Mouse (Mus musculus) right cerebral cortex, postnatal 36 days (tissue): ENCODE measurements around the gene Evi5.

Source experiments
- DNase-seq, 2 experiments: peaks; one replicate each; pipeline ENCODE4 v3.0.0; 2022; ENCODE audit warnings: low spot score in 2 of 2, mixed read lengths in 1 of 2

The Evi5 gene

GRCm38 (mm10) chr5:107753656-107754055 is 121.3 kb downstream of the Evi5 start:
- DNase-seq: no peak

- DNase-seq: no peak
These were observed 125.5 kb downstream of the Evi5 start for GRCm38 (mm10) chr5:107749229-107749916.

GRCm38 (mm10) chr5:107739023-107739422 is 135.9 kb downstream of the Evi5 start:
- no peak for DNase-seq

GRCm38 (mm10) chr5:107738296-107738695 is 136.6 kb downstream of the Evi5 start:
- DNase-seq: no peak

DNA sequence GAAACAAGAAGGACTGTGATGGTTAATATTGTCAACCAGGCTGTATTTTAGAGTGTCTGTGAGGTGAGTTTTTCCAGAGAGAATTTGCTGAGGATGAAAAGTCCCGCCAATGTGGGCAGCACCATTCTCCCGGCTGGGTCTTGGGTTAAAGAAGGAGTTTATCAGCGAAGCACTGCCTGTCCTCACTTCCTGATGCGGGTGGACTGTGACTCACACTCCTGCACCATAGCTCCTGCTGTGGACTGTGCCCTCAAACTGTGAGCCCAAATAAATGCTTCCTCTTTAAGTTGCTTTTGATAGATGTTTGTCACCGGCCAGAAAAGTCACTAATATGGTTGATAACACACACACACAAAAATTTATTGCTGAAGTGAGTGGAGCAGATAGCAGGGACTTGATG is 138.7 kb downstream of the Evi5 start:
- DNase-seq: no peak

DNA sequence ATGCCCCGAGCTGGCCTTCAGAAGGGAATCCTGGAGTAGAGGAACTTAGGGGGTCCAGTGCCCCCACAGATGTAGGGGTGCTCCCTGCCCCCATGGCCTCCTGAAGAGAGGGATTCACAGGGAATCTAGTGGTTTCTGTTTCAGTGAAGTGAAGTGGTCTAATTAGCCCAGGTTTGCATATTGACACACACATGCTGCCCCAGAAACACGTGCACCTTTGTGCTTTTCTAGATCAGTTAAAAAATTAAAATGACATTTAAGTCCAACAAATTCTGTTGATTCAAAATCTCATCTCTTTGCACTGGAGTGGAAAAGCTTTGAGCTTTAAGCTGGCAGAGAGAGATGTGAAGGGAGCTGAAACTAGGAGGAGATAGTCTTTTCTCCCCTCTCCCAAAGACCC is 143.1 kb downstream of the Evi5 start:
- no peak for DNase-seq

GRCm38 (mm10) chr5:107731408-107731807 is 143.5 kb downstream of the Evi5 start:
- DNase-seq: no peak

- no peak for DNase-seq
These were observed 147.9 kb downstream of the Evi5 start for GRCm38 (mm10) chr5:107727007-107727402.

DNA sequence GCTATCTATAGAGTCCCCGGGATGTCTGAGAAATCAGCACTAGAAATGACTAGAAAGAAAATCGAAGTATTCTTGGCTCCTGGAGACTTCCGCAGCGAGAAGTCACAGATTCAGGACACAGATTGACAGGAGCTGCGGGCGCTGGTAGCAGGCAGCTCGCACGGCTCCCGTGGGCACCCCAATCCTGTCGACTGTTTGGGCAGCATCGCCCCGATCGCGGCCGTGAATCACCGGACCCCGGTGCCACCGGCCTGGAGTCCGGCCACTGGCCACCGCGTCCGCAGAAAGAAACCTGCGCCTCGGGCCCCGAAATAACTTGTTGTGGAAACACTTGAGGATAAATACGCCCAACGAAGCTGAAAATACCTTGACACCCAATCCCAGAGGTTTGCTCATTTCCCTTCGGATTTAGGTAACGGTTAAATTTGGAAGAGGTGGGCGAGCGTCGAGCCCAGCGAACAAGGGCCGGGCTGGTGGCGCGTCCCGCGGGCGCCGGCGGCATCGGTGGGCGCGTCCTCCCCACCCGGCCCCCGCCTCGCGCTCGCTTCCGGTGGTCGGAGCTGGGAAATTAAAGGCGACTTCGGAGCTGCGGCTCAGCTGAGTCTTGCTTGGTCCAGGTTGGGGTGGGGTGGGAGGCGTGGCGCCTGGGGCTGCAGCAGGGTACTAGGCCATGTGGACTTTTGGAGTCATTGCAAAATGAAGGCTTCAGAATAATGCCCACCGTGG is 148.5 kb downstream of the Evi5 start:
- no peak for DNase-seq

GRCm38 (mm10) chr5:107725435-107726261 is 149.3 kb downstream of the Evi5 start, which contains the start of gene Gfi1:
Gene Gfi1, minus strand, starts transcription at chr5:107726036.
- DNase-seq: no peak

DNA sequence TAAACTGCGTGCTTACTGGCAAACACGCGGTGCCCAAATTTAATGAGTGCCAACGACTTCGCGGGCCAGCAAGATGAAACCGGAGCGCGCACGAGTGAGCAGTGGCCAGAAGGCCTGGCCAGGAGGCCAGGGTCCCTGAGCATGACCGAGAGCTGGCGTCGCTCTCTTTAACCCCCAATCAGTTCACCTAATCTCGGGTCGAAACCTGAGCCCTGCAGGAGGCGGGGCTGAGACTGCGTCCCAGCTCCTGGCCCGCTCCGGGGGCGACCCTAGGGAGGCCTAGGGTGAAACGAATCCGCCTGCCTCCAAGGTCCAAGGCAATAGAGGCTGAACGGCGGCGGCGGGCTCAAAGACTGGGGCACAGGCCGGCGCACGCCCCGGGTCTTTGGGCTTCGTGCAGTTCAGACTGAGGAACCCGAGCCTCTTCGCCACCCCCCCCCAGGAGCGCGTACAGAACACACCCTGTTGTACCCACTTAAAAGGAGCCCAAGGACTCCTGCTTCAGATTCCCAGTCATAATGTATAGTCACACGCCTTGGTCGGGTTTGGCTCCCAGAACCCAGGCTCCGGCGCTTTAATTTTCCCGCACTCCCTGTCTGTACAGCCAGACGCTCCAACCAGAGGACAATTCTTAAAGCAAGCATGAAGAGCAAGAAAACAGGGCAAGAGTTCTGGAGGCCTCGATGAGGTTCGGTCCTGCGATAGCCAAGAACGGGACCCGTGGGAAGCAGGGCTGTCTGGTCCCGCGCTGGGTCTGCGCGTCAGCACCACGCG is 150.1 kb downstream of the Evi5 start:
- DNase-seq: no peak

DNA sequence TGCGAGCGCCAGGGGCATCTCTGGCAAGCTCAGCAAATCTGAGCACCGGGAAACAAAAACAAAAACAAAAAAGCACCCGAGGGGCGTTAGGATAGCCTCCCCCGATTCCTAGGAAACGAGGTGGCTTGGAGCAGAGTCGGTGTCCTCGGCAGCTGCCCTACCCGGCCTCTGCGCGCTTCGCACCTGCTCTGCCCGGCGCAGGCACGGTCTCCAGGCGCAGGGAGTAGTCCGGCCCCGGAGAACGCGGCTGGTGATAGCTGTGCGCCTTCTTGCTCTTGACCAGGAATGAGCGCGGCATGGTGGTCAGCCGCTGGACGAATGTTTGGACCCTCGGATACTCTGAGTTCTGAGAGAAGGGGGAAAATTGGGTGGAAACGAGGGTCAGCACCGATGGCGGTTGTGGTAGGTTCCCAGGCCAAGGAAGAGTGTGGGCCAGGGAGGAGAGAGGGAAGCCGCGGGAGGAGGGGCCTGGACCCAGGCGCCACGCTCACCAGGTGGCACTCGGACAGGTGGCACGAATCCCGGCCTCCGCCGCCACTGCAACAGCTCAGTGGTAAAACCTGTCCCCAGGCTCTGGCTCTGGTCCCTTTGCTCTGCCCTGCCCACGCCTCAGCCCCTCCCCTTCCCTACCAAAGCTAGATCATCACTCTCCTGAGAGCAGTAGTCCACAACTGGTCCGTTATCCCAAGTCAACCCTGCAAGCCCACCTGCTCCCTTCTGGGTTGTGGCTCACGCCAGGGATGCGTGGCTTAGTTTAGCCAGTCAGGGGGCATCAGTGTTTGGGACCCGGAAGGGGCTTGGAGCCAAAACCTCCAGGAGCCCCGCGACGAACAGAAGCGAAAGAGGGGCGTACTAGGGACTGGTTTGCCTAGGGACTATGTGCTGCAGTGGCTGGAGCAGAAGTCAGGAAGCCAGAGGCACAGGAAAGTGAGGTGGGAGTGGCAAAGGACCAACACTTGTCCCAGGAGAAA is 151.1 kb downstream of the Evi5 start:
- no peak for DNase-seq

DNA sequence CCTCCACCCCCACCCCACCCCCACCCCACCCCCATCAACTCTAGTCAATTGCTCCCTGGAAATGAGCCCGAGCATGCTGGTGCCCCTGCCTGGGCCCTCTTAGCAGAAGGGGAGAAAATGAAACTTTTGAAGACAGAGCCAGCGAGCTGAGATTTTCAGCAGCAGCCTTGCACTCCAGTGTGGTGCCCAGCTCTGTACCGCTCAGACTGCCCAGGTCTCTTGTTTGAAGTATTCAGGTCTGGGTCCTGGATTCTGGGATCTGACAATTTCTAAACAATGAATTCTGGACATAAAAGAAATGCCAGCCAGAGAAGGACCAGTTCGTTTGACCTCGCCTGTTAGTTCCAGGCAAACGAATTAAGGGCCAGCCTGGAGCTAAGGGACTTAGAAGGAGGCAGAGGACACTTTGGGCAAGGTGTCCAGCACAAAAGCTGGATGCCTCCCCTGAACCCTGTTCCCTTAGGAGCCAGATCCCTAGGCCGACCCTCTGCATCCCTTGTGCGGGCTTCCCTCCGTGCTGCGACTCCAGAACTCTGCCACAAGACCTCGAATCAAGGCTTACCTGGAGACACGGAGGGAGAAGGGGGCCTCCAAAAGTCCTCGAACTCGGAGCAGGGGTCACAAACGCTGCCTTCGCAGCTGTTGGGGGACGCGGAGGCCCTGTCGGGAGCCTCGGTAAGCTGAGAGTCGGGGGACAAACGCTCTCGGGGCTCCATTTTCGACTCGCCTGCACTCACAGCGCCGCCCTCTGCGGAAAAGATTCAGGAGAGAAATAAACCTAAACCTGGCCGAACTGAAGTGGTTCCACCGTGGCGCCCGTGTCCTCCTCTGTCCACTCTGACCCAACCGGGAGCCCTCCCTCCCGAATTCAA is 152.0 kb downstream of the Evi5 start:
- no peak for DNase-seq

DNA sequence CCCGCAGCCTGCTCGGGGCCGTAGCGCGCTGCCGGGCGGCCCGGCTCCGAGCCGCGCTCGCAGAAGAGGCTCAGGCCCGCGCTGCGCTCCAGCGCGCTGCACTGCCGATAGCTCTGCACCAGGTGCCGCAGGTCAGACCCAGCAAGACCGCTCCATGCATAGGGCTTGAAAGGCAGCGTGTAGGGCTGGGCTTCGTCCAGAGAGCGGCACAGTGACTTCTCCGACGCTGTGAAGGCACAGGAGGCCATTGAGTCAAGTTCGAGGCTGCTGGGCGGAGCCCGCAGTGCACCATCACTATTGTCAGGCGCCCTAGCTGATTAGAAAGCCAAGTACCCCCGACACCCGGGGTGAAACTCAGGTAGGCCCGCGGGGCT is 153.3 kb downstream of the Evi5 start:
- no peak for DNase-seq

DNA sequence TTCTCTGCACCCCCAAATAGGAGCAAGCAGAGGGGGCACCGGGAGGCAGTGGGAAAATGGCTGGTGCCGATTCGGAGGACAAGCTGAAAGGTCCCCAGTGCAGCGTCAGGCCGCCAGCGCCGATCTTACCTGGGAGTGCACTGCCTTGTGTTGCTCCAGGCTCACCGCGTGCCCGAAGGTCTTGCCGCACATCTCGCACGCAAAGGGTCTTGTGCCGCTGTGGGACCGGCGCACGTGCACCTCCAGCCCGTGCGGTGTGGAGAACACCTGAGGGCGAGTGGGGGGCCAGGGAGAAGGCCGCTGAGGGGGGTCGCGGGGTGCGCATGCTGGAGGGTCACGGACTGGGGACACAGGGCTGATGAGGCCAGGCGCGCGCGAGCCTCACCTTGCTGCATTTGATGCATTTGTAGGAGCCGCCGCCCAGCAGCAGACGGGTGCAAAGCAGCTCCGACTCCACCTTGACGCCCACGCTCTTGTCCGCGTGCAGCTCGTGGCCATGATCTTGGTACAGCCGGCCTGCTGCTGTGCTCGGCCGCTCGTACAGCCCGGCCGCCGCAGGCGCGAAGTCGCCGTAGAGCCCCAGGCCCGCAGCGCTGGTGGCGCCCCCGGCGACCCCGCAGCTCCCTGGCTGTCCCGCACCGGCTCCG is 153.8 kb downstream of the Evi5 start:
- no peak for DNase-seq

GRCm38 (mm10) chr5:107720511-107720910 is 154.4 kb downstream of the Evi5 start:
- no peak for DNase-seq

DNA sequence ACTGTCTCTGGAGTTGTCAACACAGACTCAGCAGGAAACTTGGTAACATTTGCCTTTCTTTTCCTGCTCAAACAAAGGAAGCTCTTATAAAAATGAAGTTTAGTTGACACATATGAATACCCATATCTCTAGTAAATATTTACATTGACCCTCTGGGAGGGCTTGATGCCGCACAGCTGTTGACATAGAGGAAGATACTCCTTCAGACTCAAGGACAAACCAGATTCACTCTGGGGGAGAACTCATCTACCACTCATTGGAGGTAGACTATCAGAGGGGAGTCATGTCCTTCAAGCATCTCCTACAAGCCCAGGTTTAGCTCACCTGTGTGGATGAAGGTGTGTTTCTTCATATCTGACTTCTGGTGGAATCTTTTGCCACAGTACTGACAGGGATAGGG is 155.1 kb downstream of the Evi5 start:
- no peak for DNase-seq

- DNase-seq: no peak
These were observed 155.7 kb downstream of the Evi5 start for GRCm38 (mm10) chr5:107719209-107719608.

DNA sequence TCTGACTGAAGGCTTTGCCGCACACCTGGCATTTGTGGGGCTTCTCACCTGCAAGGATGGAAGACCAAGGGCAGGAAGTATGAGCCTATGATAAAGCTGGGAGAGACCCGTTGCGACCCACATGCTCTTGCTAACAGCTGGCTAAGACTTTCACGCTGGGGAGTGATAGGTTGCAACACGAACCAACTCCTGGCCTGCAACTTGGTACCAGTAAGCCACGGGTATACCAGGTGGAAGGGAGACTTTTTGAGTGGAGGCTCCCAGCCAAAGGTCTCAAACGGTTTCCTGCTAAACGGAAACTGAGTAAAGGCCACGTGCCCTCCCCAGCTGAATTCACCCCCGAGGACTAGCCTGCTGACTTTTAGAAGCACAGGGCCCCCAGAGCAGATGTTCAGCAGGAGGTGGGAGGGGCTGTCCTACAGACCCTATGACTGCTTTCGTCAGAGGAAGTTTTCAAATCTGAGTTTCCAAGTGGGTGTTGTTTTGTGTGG is 157.0 kb downstream of the Evi5 start:
- DNase-seq: no peak
